Mouse (Mus musculus): Measurements from ENCODE around the gene Arid1b.

DNA sequence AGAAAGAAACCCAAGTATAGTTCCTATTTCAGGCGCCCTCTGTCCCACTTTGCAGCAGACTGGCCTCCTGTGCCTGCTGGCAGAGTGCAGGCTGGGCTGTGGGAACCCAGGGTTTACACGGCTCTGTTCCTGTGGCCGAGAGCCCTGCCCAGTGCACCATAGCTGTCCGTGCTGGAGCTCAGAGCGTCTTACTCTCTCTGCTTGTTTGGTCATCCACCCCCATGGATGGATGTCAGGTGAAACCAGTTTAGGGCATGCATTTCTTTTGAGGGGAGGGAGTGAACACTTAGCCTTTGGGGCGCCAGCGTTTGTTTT lies 301.8 kb downstream of the Arid1b start:
- TF ChIP-seq CTCF (IDR thresholded peaks at IDR 0.05; ENCODE audit: control insufficient read depth, insufficient read depth, insufficient read length) (no peak), MAX (IDR thresholded peaks at IDR 0.05) (no peak), MYOG (IDR thresholded peaks at IDR 0.05; ENCODE audit: control insufficient read depth, extremely low read depth, insufficient read length) (no peak)
